Mouse (Mus musculus): Measurements from ENCODE around the gene Kdelc2.

GRCm38 (mm10) chr9:53404050-53404752 lies 20.4 kb downstream of the Kdelc2 start:
- TF ChIP-seq ZNF384 (IDR thresholded peaks at IDR 0.05; ENCODE audit: low read depth, low read length) (peak; percentile 66), MAFK (IDR thresholded peaks at IDR 0.05; ENCODE audit: insufficient read depth, low read depth, low read length) (no peak)

Data from ES-E14 (cell line).